Mouse (Mus musculus) erythroblast, embryonic 14.5 days (primary cell): Measurements from ENCODE around the gene Tmem87b. TPM values are rescaled to one million over a fixed set of nuclear protein-coding genes. Genes with fewer than 3 reads are reported as not detected.

Source experiments
- H3K27me3 ChIP-seq: 2 replicates; pipeline ENCODE4 v1.6.1; 2012; ENCODE audit warnings: inconsistent platforms; ENCODE audit not compliant: control insufficient read depth
- H3K36me3 ChIP-seq: 2 replicates; pipeline ENCODE4 v1.6.1; 2012; ENCODE audit warnings: mild to moderate bottlenecking, inconsistent platforms; ENCODE audit not compliant: control insufficient read depth
- H3K4me1 ChIP-seq: 2 replicates; pipeline ENCODE4 v1.6.1; 2012; ENCODE audit warnings: inconsistent platforms; ENCODE audit not compliant: control insufficient read depth
- H3K4me3 ChIP-seq: replicated peaks from 2 replicates; pipeline ENCODE3; 2012; ENCODE audit warnings: moderate library complexity, mild to moderate bottlenecking, inconsistent platforms
- H3K9me3 ChIP-seq: 2 replicates; pipeline ENCODE4 v1.6.1; 2012; ENCODE audit warnings: low read length, inconsistent platforms, mixed read lengths; ENCODE audit not compliant: control insufficient read depth
- GATA1 ChIP-seq: IDR thresholded peaks from 2 replicates; pipeline ENCODE4 v1.6.1; 2012; ENCODE audit warnings: low read length, inconsistent platforms, mixed read lengths
- TAL1 ChIP-seq: IDR thresholded peaks from 3 replicates; pipeline ENCODE4 v1.6.1; 2012; ENCODE audit warnings: low read length, inconsistent platforms, mixed read lengths
- polyA plus RNA-seq: library from polyadenylated mRNA; stranded (reverse); fragments of >175 nt; gene quantifications from 2 replicates; pipeline ENCODE4 v1.2.3, GENCODE M21; 2012

Gene Tmem87b
- polyA plus RNA-seq, 1 experiment: 0.08 TPM

DNA sequence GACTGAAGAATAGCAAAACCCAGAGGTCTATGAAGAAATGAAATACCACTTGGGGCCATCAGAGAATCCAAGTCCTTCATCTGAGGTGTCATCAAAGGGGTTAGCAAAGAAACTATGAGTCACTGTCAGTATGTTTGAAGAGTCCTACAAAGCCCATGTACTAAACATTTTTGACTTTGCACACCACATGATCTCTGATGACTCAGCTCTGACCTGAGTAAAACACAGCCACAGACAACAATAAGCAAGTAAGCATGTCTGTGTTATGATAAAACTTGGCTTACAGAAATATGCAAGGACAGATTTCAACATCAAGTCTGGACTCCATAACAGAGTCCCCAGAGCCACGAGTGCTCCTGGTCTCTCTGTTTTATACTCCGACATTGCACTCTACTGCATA, 15.1 kb downstream of the Tmem87b start:
- Histone ChIP-seq H3K4me1 (no peaks in the 10 kb centered on the region), H3K9me3 (no peaks in the 10 kb centered on the region), H3K27me3 (no peaks in the 10 kb centered on the region), H3K36me3 (peaks cover 50% of the 10 kb centered on the region), H3K4me3 (no peak overlapping the region)
- no peak for TF ChIP-seq TAL1
- TF ChIP-seq GATA1: no peak

DNA sequence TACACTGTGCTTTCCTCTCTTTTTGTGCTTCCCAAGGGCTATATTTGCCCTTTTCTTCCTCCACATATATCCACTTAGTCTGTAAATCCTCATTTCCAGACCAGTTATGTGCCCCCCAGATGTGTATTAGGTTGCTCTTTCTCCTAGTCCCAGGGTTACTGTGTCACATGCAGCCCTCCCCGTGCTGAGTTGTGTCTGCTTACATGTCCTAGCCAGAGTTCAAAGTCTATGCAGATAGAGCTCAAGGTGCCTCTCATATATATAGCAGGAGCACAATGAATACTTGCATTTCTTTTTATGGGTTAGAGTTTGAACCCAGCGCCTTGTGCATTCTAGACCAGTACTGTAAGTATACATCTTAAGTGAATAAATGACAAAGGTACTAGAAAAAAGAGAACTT, 15.5 kb downstream of the Tmem87b start:
- no peak overlapping the region for H3K4me3 ChIP-seq
- peaks cover 50% of the 10 kb centered on the region for H3K36me3 ChIP-seq
- H3K9me3 ChIP-seq: no peaks in the 10 kb centered on the region
- TF ChIP-seq TAL1 (no peak), GATA1 (no peak)
- no peaks in the 10 kb centered on the region for H3K4me1 ChIP-seq
- no peaks in the 10 kb centered on the region for H3K27me3 ChIP-seq

DNA sequence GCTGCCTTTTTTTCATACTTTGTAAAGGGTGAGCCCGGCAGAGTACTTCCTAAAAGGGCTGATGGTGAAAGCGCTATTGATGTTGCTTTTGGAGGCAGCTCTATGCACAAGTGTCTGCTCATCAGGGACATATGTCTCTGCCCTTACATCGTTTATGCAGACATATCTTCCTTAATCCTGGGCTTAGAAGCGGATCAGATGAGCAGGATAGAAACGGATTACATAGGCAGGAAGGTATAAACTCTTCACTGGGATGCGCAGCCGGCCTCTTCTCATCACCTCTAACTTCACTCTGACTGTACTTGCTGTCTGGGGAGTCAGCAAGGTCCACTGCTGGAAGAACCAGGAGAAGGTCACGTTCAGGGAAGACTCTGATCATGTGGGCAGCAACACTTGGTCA, 19.6 kb downstream of the Tmem87b start:
- Histone ChIP-seq H3K27me3 (no peaks in the 10 kb centered on the region), H3K4me3 (no peak overlapping the region), H3K4me1 (no peaks in the 10 kb centered on the region), H3K36me3 (peaks cover 41% of the 10 kb centered on the region), H3K9me3 (no peaks in the 10 kb centered on the region)
- TF ChIP-seq GATA1 (no peak), TAL1 (no peak)

DNA sequence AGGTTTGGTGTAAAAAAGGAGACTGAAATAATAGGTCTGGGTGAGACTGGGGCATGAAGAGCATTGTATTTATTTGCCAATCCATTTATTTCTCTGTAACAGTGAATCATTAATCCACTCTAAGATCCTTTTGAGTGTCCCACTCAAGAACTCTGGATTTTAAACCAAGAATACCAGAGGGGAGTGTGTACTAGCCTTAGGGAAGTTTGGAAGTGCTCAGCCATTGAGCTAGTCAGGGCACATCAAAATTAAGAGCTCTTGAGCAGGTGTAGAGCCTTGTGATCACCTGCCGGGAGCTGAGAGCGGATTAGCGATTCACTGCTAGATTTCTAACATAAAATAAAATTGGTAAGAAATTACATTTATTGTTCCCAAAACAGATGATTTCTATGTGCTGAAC, 20.7 kb downstream of the Tmem87b start:
- H3K4me1 ChIP-seq: no peaks in the 10 kb centered on the region
- H3K9me3 ChIP-seq: no peaks in the 10 kb centered on the region
- no peak for TF ChIP-seq GATA1
- no peak for TF ChIP-seq TAL1
- H3K4me3 ChIP-seq: no peak overlapping the region
- H3K36me3 ChIP-seq: peaks cover 36% of the 10 kb centered on the region
- no peaks in the 10 kb centered on the region for H3K27me3 ChIP-seq

DNA sequence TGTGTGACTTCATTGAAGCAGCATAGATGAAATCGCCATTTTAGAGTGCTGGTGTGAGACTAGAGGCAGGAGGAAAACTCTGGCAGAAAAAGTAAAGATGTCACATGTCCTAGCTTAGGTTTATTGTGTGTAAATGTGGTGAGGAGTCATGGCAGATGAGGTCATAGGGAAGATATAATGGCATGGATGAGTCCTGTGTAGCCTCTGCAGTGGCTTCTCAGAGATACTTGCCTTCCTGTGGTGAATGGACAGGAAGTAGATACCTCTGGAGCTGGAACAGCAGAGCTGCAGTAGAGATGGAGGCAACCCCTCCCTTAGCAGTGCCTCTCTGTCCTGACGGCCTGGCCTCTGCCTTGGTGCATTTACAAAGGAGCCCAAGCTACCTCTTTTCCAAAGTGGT, 21.6 kb downstream of the Tmem87b start:
- Histone ChIP-seq H3K4me1 (no peaks in the 10 kb centered on the region), H3K4me3 (no peak overlapping the region), H3K36me3 (peaks cover 33% of the 10 kb centered on the region), H3K27me3 (no peaks in the 10 kb centered on the region), H3K9me3 (no peaks in the 10 kb centered on the region)
- no peak for TF ChIP-seq TAL1

DNA sequence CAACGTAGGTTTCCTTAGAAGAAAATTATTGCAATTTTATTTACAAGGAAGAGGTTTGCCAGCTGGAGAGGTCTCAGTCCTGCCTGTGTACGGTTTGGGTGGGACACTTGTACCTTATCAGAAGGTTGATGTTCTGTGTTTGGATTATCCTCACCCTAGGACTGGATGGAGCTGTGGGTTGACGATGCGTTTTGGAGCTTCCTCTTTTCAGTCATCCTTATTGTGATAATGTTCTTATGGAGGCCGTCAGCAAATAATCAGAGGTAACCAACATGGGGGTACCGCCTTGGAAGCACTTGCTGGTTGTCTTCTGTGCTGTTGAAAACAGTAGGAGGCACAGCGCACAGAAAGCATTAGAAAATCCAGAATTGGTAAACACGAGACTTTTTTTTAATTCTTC, 24.5 kb downstream of the Tmem87b start:
- TF ChIP-seq GATA1 (no peak), TAL1 (no peak)
- Histone ChIP-seq H3K4me1 (no peaks in the 10 kb centered on the region), H3K27me3 (no peaks in the 10 kb centered on the region), H3K9me3 (no peaks in the 10 kb centered on the region), H3K36me3 (peaks cover 36% of the 10 kb centered on the region), H3K4me3 (no peak overlapping the region)

DNA sequence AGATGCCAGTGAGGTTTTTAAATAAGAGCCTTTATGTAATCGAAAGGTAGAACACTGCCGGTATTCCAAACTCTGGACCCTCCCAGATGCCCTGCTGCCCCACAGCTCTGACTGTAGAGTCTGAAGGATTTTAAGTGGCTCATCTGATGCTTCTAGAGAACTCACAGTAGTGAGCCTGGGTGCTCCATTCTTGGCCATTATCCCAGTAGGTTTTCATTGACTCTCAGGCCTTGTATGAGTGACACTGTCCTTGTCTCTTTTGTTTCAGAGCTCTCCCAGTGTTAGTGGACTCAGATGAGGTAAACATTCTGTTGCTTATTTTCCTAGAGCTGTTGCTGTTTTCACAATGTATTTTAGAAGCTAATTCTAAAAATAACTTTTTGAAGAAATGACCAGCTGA, 32.1 kb downstream of the Tmem87b start:
- no peaks in the 10 kb centered on the region for H3K9me3 ChIP-seq
- H3K36me3 ChIP-seq: peaks cover 40% of the 10 kb centered on the region
- H3K27me3 ChIP-seq: no peaks in the 10 kb centered on the region
- TF ChIP-seq GATA1 (no peak), TAL1 (no peak)
- no peak overlapping the region for H3K4me3 ChIP-seq
- no peaks in the 10 kb centered on the region for H3K4me1 ChIP-seq

DNA sequence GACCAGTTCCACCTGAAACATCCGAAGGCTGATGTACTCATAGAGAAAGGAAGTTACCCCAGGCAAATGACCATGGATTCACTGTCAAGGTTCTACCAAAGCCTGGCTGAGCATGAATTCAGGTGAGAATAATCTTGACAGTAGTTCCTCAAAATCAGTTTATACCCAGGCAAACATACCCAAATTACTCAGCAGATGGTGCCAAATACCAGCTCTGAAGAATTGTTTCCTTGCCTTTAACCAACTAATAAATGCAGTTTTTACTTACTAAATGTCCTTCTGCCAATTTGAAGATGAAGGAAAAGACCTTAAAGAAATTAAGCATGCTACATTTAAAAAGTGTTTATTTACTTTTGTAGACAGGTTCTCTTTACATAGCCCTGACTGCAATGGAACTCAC, 38.8 kb downstream of the Tmem87b start:
- Histone ChIP-seq H3K9me3 (no peaks in the 10 kb centered on the region), H3K27me3 (no peaks in the 10 kb centered on the region; the same call in 1 of the 2 replicates), H3K4me1 (no peaks in the 10 kb centered on the region), H3K4me3 (no peak overlapping the region), H3K36me3 (peaks cover 11% of the 10 kb centered on the region)
- TF ChIP-seq TAL1 (no peak), GATA1 (no peak)

DNA sequence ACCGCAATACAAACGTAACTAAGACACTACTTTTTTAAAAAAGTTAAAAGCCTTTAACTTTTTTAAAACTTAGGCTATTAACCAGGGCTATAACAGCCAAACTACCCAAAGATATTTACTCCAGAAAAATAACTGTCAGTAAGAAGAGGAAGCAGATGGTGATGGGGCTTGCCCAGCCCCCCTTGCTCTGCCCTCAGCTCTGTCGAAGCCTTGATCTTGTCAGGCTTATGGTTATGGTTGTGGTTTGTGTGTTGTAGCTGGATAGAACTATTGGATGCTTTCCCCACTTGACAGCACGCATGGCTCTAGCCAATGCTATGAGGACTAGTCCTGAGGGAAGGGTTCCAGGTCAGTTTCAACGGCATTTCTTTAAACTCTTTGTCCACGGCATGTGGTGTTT, 41.0 kb downstream of the Tmem87b start:
- peaks cover 8% of the 10 kb centered on the region for H3K27me3 ChIP-seq
- TF ChIP-seq GATA1 (no peak), TAL1 (no peak)
- no peaks in the 10 kb centered on the region for H3K4me1 ChIP-seq
- H3K4me3 ChIP-seq: no peak overlapping the region
- H3K36me3 ChIP-seq: no peaks in the 10 kb centered on the region
- no peaks in the 10 kb centered on the region for H3K9me3 ChIP-seq

DNA sequence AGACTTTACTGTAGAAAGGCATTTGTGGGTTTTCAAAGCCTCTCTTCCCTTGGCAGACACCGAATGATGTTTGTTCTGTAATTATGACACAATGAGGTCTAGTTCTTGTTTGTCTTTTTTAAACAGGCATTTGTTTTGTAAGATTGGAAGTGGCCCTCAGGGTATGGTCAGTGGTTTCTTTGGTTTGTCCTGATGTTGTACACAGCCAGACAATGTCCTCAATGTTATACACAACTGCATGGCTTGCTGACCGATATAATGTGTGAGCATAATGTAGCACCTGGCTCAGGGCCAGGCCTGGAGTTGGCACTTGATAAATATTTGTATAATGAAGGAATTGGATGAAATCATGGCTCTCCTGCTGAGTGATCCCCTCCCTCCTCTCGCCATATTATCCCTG, 41.9 kb downstream of the Tmem87b start:
- Histone ChIP-seq H3K4me3 (no peak overlapping the region), H3K4me1 (no peaks in the 10 kb centered on the region), H3K9me3 (no peaks in the 10 kb centered on the region), H3K27me3 (peaks cover 15% of the 10 kb centered on the region), H3K36me3 (no peaks in the 10 kb centered on the region)
- TF ChIP-seq TAL1 (no peak), GATA1 (no peak)
